In the genomic region with DNA sequence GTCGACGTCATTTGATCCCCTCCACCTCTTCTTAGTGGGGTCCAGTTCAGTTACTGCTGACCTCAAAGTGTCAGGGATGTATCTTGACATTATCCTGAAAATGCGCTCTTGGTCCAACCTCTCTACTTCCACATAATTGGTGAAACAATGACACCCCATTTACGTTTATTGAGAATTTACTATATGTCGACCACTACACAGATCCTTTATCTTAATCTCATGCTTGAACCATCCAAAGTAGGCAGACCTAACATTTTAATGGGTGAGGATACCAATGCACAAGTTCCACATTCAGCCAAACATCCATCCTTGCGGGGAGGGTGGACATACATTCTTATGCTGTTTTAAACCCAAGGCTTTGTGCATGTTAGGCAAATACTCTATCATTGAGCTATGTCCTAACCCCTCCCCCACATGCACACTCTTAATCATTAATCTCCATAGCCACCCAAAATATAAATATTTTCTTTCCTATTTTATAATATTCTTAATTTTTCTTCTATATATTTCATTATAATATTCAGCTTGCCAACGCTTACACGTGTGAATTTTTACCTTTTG, we compare ENCODE assay signal across 8 mouse cellular contexts. TPM values are rescaled to one million over a fixed set of nuclear protein-coding genes. Genes with fewer than 3 reads are reported as not detected.
DNase-seq lines count a peak whose midpoint lies in the region; ATAC-seq and TF ChIP-seq lines count a peak whose summit lies in the region.

No protein-coding gene starts in this region.

- peak overlapping the region; percentile 43; the same call in 1 of the 2 replicates for H3K4me2 ChIP-seq in kidney, postnatal 0 days (ENCODE audit: low read length)
- peak overlapping the region; percentile 39 for H3K4me2 ChIP-seq in embryonic facial prominence, embryonic 15.5 days (replicated peaks)
- peak overlapping the region; percentile 38; the same call in 1 of the 2 replicates for H3K4me2 ChIP-seq in neural tube, embryonic 14.5 days (ENCODE audit: low read depth, low read length)

- ATAC-seq in kidney, postnatal 0 days (replicated peaks; ENCODE audit: low FRiP score, low read depth): 0 out of 2 replicates have a peak, but pooled peaks have one; percentile 14
- ATAC-seq in embryonic facial prominence, embryonic 15.5 days (ENCODE audit: insufficient number of reproducible peaks, low FRiP score, low TSS enrichment, low read depth): no peak
- peak; percentile 46 for ATAC-seq in neural tube, embryonic 14.5 days (ENCODE audit: low read depth)

- no peaks in the 10 kb centered on the region for H3K4me1 ChIP-seq in kidney, postnatal 0 days (replicated peaks; ENCODE audit: insufficient read depth, low read length)
- H3K4me1 ChIP-seq in embryonic facial prominence, embryonic 15.5 days: 0 out of 2 replicates have a peak, but pooled peaks cover 9% of the 10 kb centered on the region
- no peaks in the 10 kb centered on the region for H3K4me1 ChIP-seq in limb, embryonic 10.5 days
- H3K4me1 ChIP-seq in neural tube, embryonic 14.5 days (ENCODE audit: control insufficient read depth, insufficient read depth, low read length): peaks cover 7% of the 10 kb centered on the region; the same call in 1 of the 2 replicates

- no peaks in the 10 kb centered on the region for H3K36me3 ChIP-seq in kidney, postnatal 0 days (ENCODE audit: insufficient read depth, low read length)
- no peaks in the 10 kb centered on the region for H3K36me3 ChIP-seq in embryonic facial prominence, embryonic 15.5 days
- peaks cover 13% of the 10 kb centered on the region for H3K36me3 ChIP-seq in limb, embryonic 10.5 days
- H3K36me3 ChIP-seq in neural tube, embryonic 14.5 days (ENCODE audit: control insufficient read depth, insufficient read depth, low read length): no peaks in the 10 kb centered on the region

- H3K9me3 ChIP-seq in kidney, postnatal 0 days (replicated peaks; ENCODE audit: low read length): no peaks in the 10 kb centered on the region
- no peaks in the 10 kb centered on the region for H3K9me3 ChIP-seq in embryonic facial prominence, embryonic 15.5 days (replicated peaks)
- no peaks in the 10 kb centered on the region for H3K9me3 ChIP-seq in limb, embryonic 10.5 days (replicated peaks)
- H3K9me3 ChIP-seq in neural tube, embryonic 14.5 days (ENCODE audit: control insufficient read depth, low read length): no peaks in the 10 kb centered on the region

- TF ChIP-seq CTCF in kidney, postnatal 0 days (IDR thresholded peaks at IDR 0.05; ENCODE audit: low read depth): no peak

- H3K4me3 ChIP-seq in kidney, postnatal 0 days (replicated peaks; ENCODE audit: low read depth, low read length): no peak overlapping the region
- H3K4me3 ChIP-seq in embryonic facial prominence, embryonic 15.5 days (replicated peaks): peak overlapping the region; percentile 62
- peak overlapping the region; percentile 71 for H3K4me3 ChIP-seq in limb, embryonic 10.5 days
- peak overlapping the region; percentile 58 for H3K4me3 ChIP-seq in neural tube, embryonic 14.5 days (ENCODE audit: low read depth, low read length)

- no peaks in the 10 kb centered on the region for H3K27me3 ChIP-seq in kidney, postnatal 0 days (ENCODE audit: insufficient read depth, low read length)
- no peaks in the 10 kb centered on the region for H3K27me3 ChIP-seq in embryonic facial prominence, embryonic 15.5 days
- peaks cover 19% of the 10 kb centered on the region; the same call in 1 of the 2 replicates for H3K27me3 ChIP-seq in limb, embryonic 10.5 days (ENCODE audit: low read depth, poor library complexity, severe bottlenecking)
- no peaks in the 10 kb centered on the region for H3K27me3 ChIP-seq in neural tube, embryonic 14.5 days (ENCODE audit: control insufficient read depth, insufficient read depth, low read length)

- no peak overlapping the region for H3K27ac ChIP-seq in kidney, postnatal 0 days
- 0 out of 2 replicates have a peak overlapping the region, but pooled peaks have one; percentile 90 for H3K27ac ChIP-seq in embryonic facial prominence, embryonic 15.5 days (replicated peaks)
- H3K27ac ChIP-seq in limb, embryonic 10.5 days: peak overlapping the region; percentile 97
- peak overlapping the region; percentile 96 for H3K27ac ChIP-seq in neural tube, embryonic 14.5 days (ENCODE audit: low read depth, low read length)

- H3K9ac ChIP-seq in kidney, postnatal 0 days (ENCODE audit: low read depth, low read length): no peak overlapping the region
- no peak overlapping the region for H3K9ac ChIP-seq in embryonic facial prominence, embryonic 15.5 days
- no peak overlapping the region; the same call in 1 of the 2 replicates for H3K9ac ChIP-seq in neural tube, embryonic 14.5 days (replicated peaks; ENCODE audit: low read depth, low read length)

- DNase-seq in kidney, postnatal 0 days (ENCODE audit: low spot score): no peak
- DNase-seq in kidney, adult 18-20 months: no peak
- no peak for DNase-seq in limb, embryonic 10.5 days (ENCODE audit: low spot score)
- DNase-seq in spleen, adult 12 weeks (ENCODE audit: low spot score): no peak
- DNase-seq in spleen, postnatal 10 days (ENCODE audit: low spot score in 2 of 2): no peak
- no peak for DNase-seq in embryo, embryonic 11 days

- WGBS in kidney, postnatal 0 days: 46% methylated on average over 8 of the region's 8 CpGs
- 33% methylated on average over 8 of the region's 8 CpGs for WGBS in embryonic facial prominence, embryonic 15.5 days
- WGBS in limb, embryonic 10.5 days: 34% methylated on average over 8 of the region's 8 CpGs
- 30% methylated on average over 8 of the region's 8 CpGs for WGBS in neural tube, embryonic 14.5 days

RNA-seq across cellular contexts. Expression of a gene that starts 0.4 kb away (rescaled TPM):
- 125 and 141 TPM in 2 replicates for polyA plus RNA-seq in kidney, postnatal 0 days (2015; fragmentation: Nextera tagmentation; extraction: Ambion mirVana)
- polyA plus RNA-seq in embryonic facial prominence, embryonic 15.5 days (2015; fragmentation: Nextera tagmentation; extraction: Ambion mirVana): 174 and 175 TPM in 2 replicates
- polyA plus RNA-seq in limb, embryonic 10.5 days (2016; fragmentation: Nextera tagmentation; extraction: Ambion mirVana): 150 and 193 TPM in 2 replicates
- polyA plus RNA-seq in neural tube, embryonic 14.5 days (2014; fragmentation: Nextera tagmentation; extraction: Ambion mirVana): 237 and 266 TPM in 2 replicates
